Mouse (Mus musculus): Measurements from ENCODE around the gene Rgs13. TPM values are rescaled to one million over a fixed set of nuclear protein-coding genes. Genes with fewer than 3 reads are reported as not detected.
"Not testable (repeated sequence)": the region's sequence is repeated elsewhere in the genome, so short reads cannot be mapped to it uniquely, and the experiment has no call there.

The Rgs13 gene
- polyA plus RNA-seq, 1 experiment from 2014 or later = not detected

- H3K27ac ChIP-seq; H3K4me2 ChIP-seq; H3K9me3 ChIP-seq (replicated peaks); H3K4me3 ChIP-seq; H3K9ac ChIP-seq; ATAC-seq; H3K36me3 ChIP-seq; H3K4me1 ChIP-seq; H3K27me3 ChIP-seq (replicated peaks): not testable (repeated sequence)
- 75% methylated on average over 2 of the region's 2 CpGs for WGBS (ENCODE audit: insufficient replicate concordance)
These were observed 35.8 kb downstream of the Rgs13 start for GRCm38 (mm10) chr1:144141398-144141797.

GRCm38 (mm10) chr1:144139847-144140246 is 37.3 kb downstream of the Rgs13 start:
- Histone ChIP-seq H3K4me1 (no peaks in the 10 kb centered on the region), H3K27me3 (replicated peaks) (no peaks in the 10 kb centered on the region), H3K4me2 (no peak overlapping the region), H3K9ac (no peak overlapping the region), H3K27ac (no peak overlapping the region), H3K4me3 (no peak overlapping the region), H3K36me3 (no peaks in the 10 kb centered on the region), H3K9me3 (replicated peaks) (no peaks in the 10 kb centered on the region)
- 77% methylated on average over 1 of the region's 1 CpGs for WGBS (ENCODE audit: insufficient replicate concordance)
- no peak for ATAC-seq

DNA sequence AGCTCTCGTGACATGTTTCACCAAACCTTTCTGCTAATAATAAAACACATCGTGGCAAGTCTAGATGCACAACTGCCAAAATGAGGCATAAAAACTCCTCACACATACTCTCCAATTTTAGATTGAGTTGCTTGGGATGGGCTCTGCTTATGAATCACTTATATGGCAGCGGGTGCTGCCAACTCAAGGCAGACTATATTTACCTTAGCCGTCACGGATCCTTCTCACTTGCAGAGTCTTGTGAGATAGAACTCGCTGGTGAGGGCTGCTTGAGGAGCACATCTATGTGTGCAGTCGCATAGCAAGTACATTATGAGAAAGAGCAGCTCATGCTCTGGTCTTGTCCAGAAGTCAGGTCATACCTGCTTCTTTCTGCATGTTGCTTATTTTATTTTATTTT is 49.2 kb downstream of the Rgs13 start:
- H3K27me3 ChIP-seq (replicated peaks) = no peaks in the 10 kb centered on the region
- 68% methylated on average over 7 of the region's 7 CpGs for WGBS (ENCODE audit: insufficient replicate concordance)
- ATAC-seq = no peak
- no peak overlapping the region for H3K27ac ChIP-seq
- no peaks in the 10 kb centered on the region for H3K9me3 ChIP-seq (replicated peaks)
- no peak overlapping the region for H3K9ac ChIP-seq
- H3K36me3 ChIP-seq = no peaks in the 10 kb centered on the region
- no peak overlapping the region for H3K4me2 ChIP-seq
- no peak overlapping the region for H3K4me3 ChIP-seq
- no peaks in the 10 kb centered on the region for H3K4me1 ChIP-seq

GRCm38 (mm10) chr1:144120042-144120441 is 57.1 kb downstream of the Rgs13 start:
- Histone ChIP-seq H3K4me3 (no peak overlapping the region), H3K4me2 (no peak overlapping the region), H3K4me1 (no peaks in the 10 kb centered on the region), H3K9ac (no peak overlapping the region), H3K9me3 (replicated peaks) (no peaks in the 10 kb centered on the region), H3K27ac (no peak overlapping the region), H3K27me3 (replicated peaks) (no peaks in the 10 kb centered on the region), H3K36me3 (no peaks in the 10 kb centered on the region)
- 78% methylated on average over 4 of the region's 4 CpGs for WGBS (ENCODE audit: insufficient replicate concordance)
- no peak for ATAC-seq

- WGBS (ENCODE audit: insufficient replicate concordance) = 47% methylated on average over 2 of the region's 2 CpGs
- no peak for ATAC-seq
- H3K36me3 ChIP-seq = no peaks in the 10 kb centered on the region
- H3K27ac ChIP-seq = no peak overlapping the region
- no peaks in the 10 kb centered on the region for H3K4me1 ChIP-seq
- H3K4me3 ChIP-seq = no peak overlapping the region
- H3K4me2 ChIP-seq = no peak overlapping the region
- no peak overlapping the region for H3K9ac ChIP-seq
- no peaks in the 10 kb centered on the region for H3K9me3 ChIP-seq (replicated peaks)
- no peaks in the 10 kb centered on the region for H3K27me3 ChIP-seq (replicated peaks)
These were observed 57.7 kb downstream of the Rgs13 start for GRCm38 (mm10) chr1:144119456-144119855.

DNA sequence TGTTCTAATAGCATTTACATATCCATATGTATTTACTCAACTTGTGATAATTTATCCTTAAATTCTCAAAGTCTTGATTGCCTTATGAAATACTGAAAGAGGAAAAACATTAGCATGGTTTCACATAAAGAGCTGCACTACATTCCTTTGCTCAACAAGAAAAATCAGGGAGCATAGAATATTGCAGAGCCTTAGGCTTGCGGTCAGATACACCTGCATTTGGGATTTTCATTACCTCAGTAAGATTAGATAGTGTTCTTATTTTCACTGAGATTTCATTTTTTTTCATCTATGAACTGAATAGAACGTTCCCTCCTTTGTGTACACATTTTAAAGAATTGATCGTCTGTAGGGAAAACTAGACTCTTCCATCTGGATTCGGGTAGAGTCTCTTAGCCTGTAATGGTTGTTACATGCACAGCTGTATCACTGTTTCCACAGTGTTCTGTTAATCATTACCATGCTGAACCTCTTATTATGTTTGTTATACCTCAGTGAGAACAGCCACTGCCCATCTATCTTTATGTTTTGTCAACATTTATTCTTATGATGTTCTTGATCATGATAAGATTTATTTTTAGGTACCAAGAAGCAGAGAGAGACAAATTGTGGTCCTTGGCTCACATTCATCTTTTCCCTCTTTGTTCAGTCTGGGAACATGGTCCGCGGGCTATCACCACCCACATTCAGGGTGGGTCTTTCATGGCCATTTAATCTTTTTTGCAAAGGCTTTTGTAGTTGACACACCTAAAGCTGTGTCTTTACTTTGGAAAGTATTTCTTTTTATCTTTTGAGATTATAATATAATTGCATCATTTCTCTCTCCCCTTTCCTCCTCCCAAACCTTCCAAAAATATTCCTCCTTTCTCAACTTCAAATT is 61.1 kb downstream of the Rgs13 start:
- Histone ChIP-seq H3K4me3 (no peak overlapping the region), H3K4me2 (no peak overlapping the region), H3K27ac (no peak overlapping the region), H3K9me3 (replicated peaks) (no peaks in the 10 kb centered on the region), H3K4me1 (no peaks in the 10 kb centered on the region), H3K36me3 (no peaks in the 10 kb centered on the region), H3K9ac (no peak overlapping the region), H3K27me3 (replicated peaks) (no peaks in the 10 kb centered on the region)
- no peak for ATAC-seq
- WGBS (ENCODE audit: insufficient replicate concordance) = 77% methylated on average over 6 of the region's 6 CpGs

DNA sequence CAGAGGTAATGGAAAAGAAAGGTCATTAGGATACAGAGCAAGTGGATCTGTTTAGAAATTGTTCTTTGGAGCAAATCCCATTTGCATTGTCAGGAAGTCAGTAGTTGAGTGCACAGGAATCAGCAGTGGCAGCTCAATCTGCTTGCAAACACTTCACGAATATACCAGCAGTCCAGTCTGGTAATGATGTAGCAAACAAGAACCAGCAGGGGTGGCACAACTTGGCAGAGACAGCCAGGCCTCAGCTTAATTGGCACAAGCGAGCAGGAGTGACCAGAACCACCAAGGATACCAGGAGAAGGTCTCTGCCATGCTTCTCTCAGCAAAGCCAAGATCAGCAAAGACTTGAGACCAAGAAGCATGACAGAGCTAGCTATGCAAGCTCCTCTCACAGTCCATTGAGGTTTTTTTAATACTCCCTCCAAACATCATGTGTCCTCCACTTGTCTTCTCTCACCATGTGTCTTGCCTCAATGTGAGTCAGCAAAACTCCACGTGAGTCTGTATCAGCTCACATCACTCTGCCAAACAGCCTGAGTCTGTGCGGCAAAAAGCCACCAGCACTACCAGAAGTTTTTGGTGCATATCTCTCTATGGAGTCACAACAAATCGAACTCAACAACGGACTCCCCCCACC is 63.6 kb downstream of the Rgs13 start:
- Histone ChIP-seq H3K9ac (no peak overlapping the region), H3K9me3 (replicated peaks) (no peaks in the 10 kb centered on the region), H3K4me2 (no peak overlapping the region), H3K4me3 (no peak overlapping the region), H3K27me3 (replicated peaks) (no peaks in the 10 kb centered on the region), H3K36me3 (no peaks in the 10 kb centered on the region), H3K4me1 (no peaks in the 10 kb centered on the region), H3K27ac (no peak overlapping the region)
- no peak for ATAC-seq
- WGBS (ENCODE audit: insufficient replicate concordance) = 42% methylated on average over 6 of the region's 6 CpGs

- Histone ChIP-seq H3K27me3 (replicated peaks) (no peaks in the 10 kb centered on the region), H3K27ac (no peak overlapping the region), H3K4me1 (no peaks in the 10 kb centered on the region), H3K9me3 (replicated peaks) (no peaks in the 10 kb centered on the region), H3K4me2 (no peak overlapping the region), H3K4me3 (no peak overlapping the region), H3K36me3 (no peaks in the 10 kb centered on the region), H3K9ac (no peak overlapping the region)
- ATAC-seq = no peak
- WGBS (ENCODE audit: insufficient replicate concordance) = 35% methylated on average over 2 of the region's 2 CpGs
These were observed 64.2 kb downstream of the Rgs13 start for GRCm38 (mm10) chr1:144112946-144113345.

DNA sequence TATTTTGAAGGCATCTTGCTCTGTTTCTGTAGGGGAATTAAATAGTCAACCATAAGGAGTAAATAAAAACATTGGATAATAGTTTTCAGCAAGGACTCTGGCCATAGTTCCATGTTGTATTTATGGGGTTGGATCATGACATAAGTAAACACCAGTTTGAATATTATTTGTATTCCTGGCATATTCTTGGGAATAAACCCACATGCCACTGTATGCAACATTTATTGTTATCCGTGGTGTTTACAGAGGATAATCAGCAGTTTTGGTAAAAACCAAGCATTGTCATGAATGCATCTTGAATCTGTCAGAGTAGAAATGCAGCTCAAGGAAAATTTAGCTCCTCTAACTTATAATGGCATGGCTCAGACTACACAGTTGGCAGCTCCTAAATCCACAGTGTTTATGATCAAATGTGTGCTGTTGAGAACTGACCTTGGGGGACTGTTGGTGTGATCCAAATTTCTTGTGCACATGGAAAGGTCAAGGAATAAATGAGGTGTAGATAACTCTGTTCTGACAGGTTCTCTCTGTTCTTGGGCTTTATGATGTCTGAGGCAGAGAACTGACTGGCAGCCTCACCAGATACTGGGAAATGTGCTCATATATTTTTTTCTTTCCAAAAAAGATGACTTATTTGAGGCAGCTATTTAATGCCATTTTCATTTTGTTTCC is 78.4 kb downstream of the Rgs13 start:
- no peaks in the 10 kb centered on the region for H3K4me1 ChIP-seq
- no peak for ATAC-seq
- no peak overlapping the region for H3K4me2 ChIP-seq
- H3K9me3 ChIP-seq (replicated peaks) = no peaks in the 10 kb centered on the region
- H3K9ac ChIP-seq = no peak overlapping the region
- H3K4me3 ChIP-seq = no peak overlapping the region
- H3K36me3 ChIP-seq = no peaks in the 10 kb centered on the region
- H3K27me3 ChIP-seq (replicated peaks) = no peaks in the 10 kb centered on the region
- H3K27ac ChIP-seq = no peak overlapping the region
- WGBS (ENCODE audit: insufficient replicate concordance) = 53% methylated on average over 1 of the region's 1 CpGs

DNA sequence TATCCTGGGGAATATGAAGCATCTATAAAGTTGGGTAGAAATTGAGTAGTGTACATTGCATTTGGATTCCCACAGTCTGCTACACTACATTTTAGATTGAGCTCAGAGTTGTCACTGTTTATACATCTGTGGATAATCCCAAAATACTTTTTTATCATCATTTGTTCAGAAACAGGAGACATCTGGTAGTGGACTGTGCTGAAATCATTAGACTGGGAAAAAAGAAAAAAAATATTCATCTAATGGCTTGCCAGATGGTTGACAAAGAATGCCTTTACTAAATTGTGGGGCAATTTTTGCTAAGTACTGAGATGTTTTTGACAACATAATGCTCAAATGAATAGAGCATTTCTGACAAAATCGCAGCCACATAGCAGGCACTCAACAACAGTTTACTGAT is 86.8 kb downstream of the Rgs13 start:
- no peak overlapping the region for H3K27ac ChIP-seq
- no peaks in the 10 kb centered on the region for H3K9me3 ChIP-seq (replicated peaks)
- no peaks in the 10 kb centered on the region for H3K27me3 ChIP-seq (replicated peaks)
- WGBS (ENCODE audit: insufficient replicate concordance) = 69% methylated on average over 1 of the region's 1 CpGs
- no peak overlapping the region for H3K9ac ChIP-seq
- H3K36me3 ChIP-seq = no peaks in the 10 kb centered on the region
- no peaks in the 10 kb centered on the region for H3K4me1 ChIP-seq
- no peak overlapping the region for H3K4me2 ChIP-seq
- H3K4me3 ChIP-seq = no peak overlapping the region
- ATAC-seq = no peak
